Mouse (Mus musculus) lung, embryonic 16.5 days (tissue): ENCODE measurements around the gene Hid1. TPM values are rescaled to one million over a fixed set of nuclear protein-coding genes. Genes with fewer than 3 reads are reported as not detected.

Experiments
- ATAC-seq: fragments of 200-750 bp; cut with Nextera tagmentation; 2 replicates; pipeline ENCODE4 v1.8.0; 2017; ENCODE audit warnings: low read depth, mild to moderate bottlenecking, moderate library complexity
- H3K27ac ChIP-seq: fragments of 300-500 bp; sonication (generic); 2 replicates; pipeline ENCODE4 v1.5.1; 2014; ENCODE audit warnings: mild to moderate bottlenecking, control low read depth, low read length
- H3K27me3 ChIP-seq: fragments of 300-500 bp; sonication (generic); 2 replicates; pipeline ENCODE4 v1.6.1; 2014; ENCODE audit warnings: low read depth, low read length, mixed read lengths; ENCODE audit not compliant: control insufficient read depth, insufficient read depth
- H3K36me3 ChIP-seq: fragments of 300-500 bp; sonication (generic); 2 replicates; pipeline ENCODE4 v1.6.1; 2014; ENCODE audit warnings: low read length; ENCODE audit not compliant: control insufficient read depth, insufficient read depth
- H3K4me1 ChIP-seq: fragments of 300-500 bp; sonication (generic); replicated peaks from 2 replicates; pipeline ENCODE4 v1.6.1; 2014; ENCODE audit warnings: low read length, mixed read lengths; ENCODE audit not compliant: control insufficient read depth, insufficient read depth
- H3K4me2 ChIP-seq: fragments of 300-500 bp; sonication (generic); 2 replicates; pipeline ENCODE4 v1.6.1; 2014; ENCODE audit warnings: low read depth, low read length, control low read depth
- H3K4me3 ChIP-seq: fragments of 300-500 bp; sonication (generic); 2 replicates; pipeline ENCODE4 v1.5.1; 2014; ENCODE audit warnings: mild to moderate bottlenecking, low read length, control low read depth
- H3K9ac ChIP-seq: fragments of 300-500 bp; sonication (generic); 2 replicates; pipeline ENCODE4 v1.6.1; 2014; ENCODE audit warnings: low read length, control low read depth
- H3K9me3 ChIP-seq: fragments of 300-500 bp; sonication (generic); 2 replicates; pipeline ENCODE4 v1.6.1; 2016; ENCODE audit warnings: low read length; ENCODE audit not compliant: control insufficient read depth
- WGBS: fragments of 180-500 bp; shearing (Covaris S2); extraction: QIAGEN DNeasy Blood & Tissue Kit; methylation state at CpG from one replicate; pipeline ENCODE4 v1.1.7; 2014; 5-methylcytosine and 5-hydroxymethylcytosine counted together
- polyA plus RNA-seq: library from polyadenylated mRNA; unstranded; fragments of >200 nt; fragmentation: Nextera tagmentation; extraction: Ambion mirVana; gene quantifications from 2 replicates; pipeline ENCODE4 v1.2.1, GENCODE M21; 2015

The Hid1 gene
- polyA plus RNA-seq, 1 experiment from 2014 or later = 19.1 TPM

DNA sequence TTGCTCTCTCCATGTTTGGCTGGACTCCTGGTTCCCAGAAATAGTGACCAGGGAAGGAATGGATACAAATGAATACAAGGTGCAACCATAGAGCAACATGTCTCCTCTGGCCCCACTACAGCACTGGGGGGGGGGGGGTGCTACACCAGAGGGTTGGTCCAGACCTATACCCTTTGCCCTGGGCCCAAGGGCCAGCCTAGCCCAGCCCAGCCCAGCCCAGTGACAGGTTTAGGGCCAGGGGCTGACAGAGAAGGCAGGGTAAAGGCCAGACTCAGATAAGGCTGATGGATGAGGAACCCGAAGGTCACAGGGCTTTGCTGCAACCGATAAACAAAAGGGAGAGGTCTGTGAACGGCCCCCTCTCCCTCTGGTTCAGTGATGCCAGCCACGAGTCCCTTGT, 17.6 kb downstream of the Hid1 start:
- no peak overlapping the region for H3K4me2 ChIP-seq
- WGBS = 14% methylated on average over 4 of the region's 4 CpGs
- no peak for ATAC-seq
- 0 out of 2 replicates have a peak, but pooled peaks cover 2% of the 10 kb centered on the region for H3K4me1 ChIP-seq
- H3K9me3 ChIP-seq = no peaks in the 10 kb centered on the region
- H3K27ac ChIP-seq = no peak overlapping the region
- no peaks in the 10 kb centered on the region for H3K36me3 ChIP-seq
- no peak overlapping the region for H3K4me3 ChIP-seq
- no peak overlapping the region for H3K9ac ChIP-seq
- peaks cover 7% of the 10 kb centered on the region; the same call in 1 of the 2 replicates for H3K27me3 ChIP-seq

- no peaks in the 10 kb centered on the region for H3K9me3 ChIP-seq
- no peak overlapping the region for H3K4me2 ChIP-seq
- 0 out of 2 replicates have a peak, but pooled peaks cover 2% of the 10 kb centered on the region for H3K4me1 ChIP-seq
- WGBS = 43% methylated on average over 15 of the region's 17 CpGs
- no peak overlapping the region for H3K27ac ChIP-seq
- H3K27me3 ChIP-seq = peaks cover 13% of the 10 kb centered on the region
- ATAC-seq = no peak
- H3K4me3 ChIP-seq = no peak overlapping the region
- no peaks in the 10 kb centered on the region for H3K36me3 ChIP-seq
- no peak overlapping the region for H3K9ac ChIP-seq
These were observed 18.8 kb downstream of the Hid1 start for GRCm38 (mm10) chr11:115348681-115349248.

GRCm38 (mm10) chr11:115345515-115345914, 22.0 kb downstream of the Hid1 start:
- no peak for ATAC-seq
- no peaks in the 10 kb centered on the region for H3K9me3 ChIP-seq
- H3K27ac ChIP-seq = no peak overlapping the region
- no peak overlapping the region for H3K4me2 ChIP-seq
- no peak overlapping the region for H3K4me3 ChIP-seq
- WGBS = 14% methylated on average over 7 of the region's 7 CpGs
- H3K4me1 ChIP-seq = 0 out of 2 replicates have a peak, but pooled peaks cover 2% of the 10 kb centered on the region
- H3K27me3 ChIP-seq = peaks cover 13% of the 10 kb centered on the region
- no peak overlapping the region for H3K9ac ChIP-seq
- no peaks in the 10 kb centered on the region for H3K36me3 ChIP-seq

- ATAC-seq = no peak
- Histone ChIP-seq H3K4me3 (no peak overlapping the region), H3K9ac (no peak overlapping the region), H3K9me3 (no peaks in the 10 kb centered on the region), H3K27ac (no peak overlapping the region), H3K4me2 (no peak overlapping the region), H3K27me3 (peaks cover 10% of the 10 kb centered on the region), H3K36me3 (no peaks in the 10 kb centered on the region), H3K4me1 (0 out of 2 replicates have a peak, but pooled peaks cover 2% of the 10 kb centered on the region)
- 11% methylated on average over 12 of the region's 12 CpGs for whole genome bisulfite sequencing
These were observed 22.6 kb downstream of the Hid1 start for GRCm38 (mm10) chr11:115344967-115345366.

DNA sequence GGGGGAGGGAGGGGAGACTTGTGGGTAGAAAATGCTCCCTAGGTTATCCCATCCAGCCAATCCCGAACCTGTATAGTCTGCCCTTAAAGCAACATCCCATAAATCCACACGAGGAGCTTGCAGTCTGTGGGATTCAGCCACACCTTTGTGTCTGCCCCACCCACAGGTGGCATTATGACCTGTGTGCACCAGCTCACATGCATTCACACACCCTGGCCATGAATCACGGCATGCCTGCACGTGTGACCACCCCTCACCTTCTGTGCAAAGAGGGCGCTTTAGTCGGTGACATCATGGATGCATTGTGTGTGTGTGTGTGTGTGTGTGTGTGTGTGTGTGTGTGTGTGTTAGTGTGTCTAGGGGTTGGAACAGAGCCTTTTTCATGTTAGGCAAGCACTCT, 25.7 kb downstream of the Hid1 start:
- 62% methylated on average over 6 of the region's 6 CpGs for WGBS

GRCm38 (mm10) chr11:115341246-115341645, 26.3 kb downstream of the Hid1 start:
- WGBS = 67% methylated on average over 2 of the region's 2 CpGs
- Histone ChIP-seq H3K27me3 (peaks cover 13% of the 10 kb centered on the region), H3K4me3 (no peak overlapping the region), H3K36me3 (no peaks in the 10 kb centered on the region), H3K4me2 (no peak overlapping the region), H3K4me1 (no peaks in the 10 kb centered on the region), H3K9me3 (no peaks in the 10 kb centered on the region), H3K27ac (no peak overlapping the region), H3K9ac (no peak overlapping the region)
- no peak for ATAC-seq

More for the DNA sequence above, 25.7 kb downstream of the Hid1 start:
- H3K9ac ChIP-seq = no peak overlapping the region
- no peak overlapping the region for H3K4me2 ChIP-seq
- no peak overlapping the region for H3K4me3 ChIP-seq
- no peak for ATAC-seq
- no peaks in the 10 kb centered on the region for H3K9me3 ChIP-seq
- no peak overlapping the region for H3K27ac ChIP-seq
- H3K36me3 ChIP-seq = no peaks in the 10 kb centered on the region
- H3K27me3 ChIP-seq = peaks cover 10% of the 10 kb centered on the region
- 0 out of 2 replicates have a peak, but pooled peaks cover 2% of the 10 kb centered on the region for H3K4me1 ChIP-seq

GRCm38 (mm10) chr11:115337826-115338225, 29.7 kb downstream of the Hid1 start:
- WGBS = 70% methylated on average over 1 of the region's 1 CpGs

DNA sequence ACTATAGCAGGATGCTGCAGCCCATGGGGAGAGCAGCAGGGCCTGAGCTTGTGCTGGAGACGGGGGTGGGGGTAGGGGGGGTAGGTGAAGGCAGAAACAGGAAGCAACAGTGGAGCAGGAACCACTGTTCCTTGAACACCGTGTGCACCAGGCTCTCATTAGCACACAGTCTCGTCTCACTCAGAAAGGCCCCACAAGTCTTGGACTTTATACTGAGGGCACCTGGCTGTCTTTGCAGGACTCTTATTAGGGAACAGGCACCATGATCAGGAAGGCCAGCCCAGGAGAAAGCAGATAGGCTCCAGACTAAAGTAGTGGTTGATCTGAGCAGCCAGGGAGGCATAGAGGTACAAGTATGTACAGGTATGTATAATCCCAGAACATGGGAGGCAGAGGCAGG, 30.2 kb downstream of the Hid1 start:
- H3K27me3 ChIP-seq = peaks cover 42% of the 10 kb centered on the region
- H3K9ac ChIP-seq = no peak overlapping the region
- H3K27ac ChIP-seq = no peak overlapping the region
- ATAC-seq = no peak
- no peaks in the 10 kb centered on the region for H3K9me3 ChIP-seq
- WGBS = 44% methylated on average over 3 of the region's 3 CpGs
- H3K36me3 ChIP-seq = no peaks in the 10 kb centered on the region
- H3K4me2 ChIP-seq = no peak overlapping the region
- no peak overlapping the region for H3K4me3 ChIP-seq
- H3K4me1 ChIP-seq = no peaks in the 10 kb centered on the region

More at GRCm38 (mm10) chr11:115337826-115338225, 29.7 kb downstream of the Hid1 start:
- no peak overlapping the region for H3K27ac ChIP-seq
- no peak overlapping the region for H3K9ac ChIP-seq
- no peak for ATAC-seq
- peaks cover 37% of the 10 kb centered on the region for H3K27me3 ChIP-seq
- H3K4me3 ChIP-seq = no peak overlapping the region
- no peak overlapping the region for H3K4me2 ChIP-seq
- no peaks in the 10 kb centered on the region for H3K4me1 ChIP-seq
- H3K36me3 ChIP-seq = no peaks in the 10 kb centered on the region
- no peaks in the 10 kb centered on the region for H3K9me3 ChIP-seq

- Histone ChIP-seq H3K4me2 (no peak overlapping the region), H3K36me3 (no peaks in the 10 kb centered on the region), H3K4me3 (no peak overlapping the region), H3K27ac (no peak overlapping the region), H3K4me1 (no peaks in the 10 kb centered on the region), H3K9ac (no peak overlapping the region), H3K9me3 (no peaks in the 10 kb centered on the region), H3K27me3 (peaks cover 47% of the 10 kb centered on the region)
- ATAC-seq = no peak
- WGBS = 15% methylated on average over 6 of the region's 6 CpGs
These were observed 31.4 kb downstream of the Hid1 start for GRCm38 (mm10) chr11:115336115-115336514.
